ENCODE assay signal across 11 mouse cellular contexts in the genomic region with DNA sequence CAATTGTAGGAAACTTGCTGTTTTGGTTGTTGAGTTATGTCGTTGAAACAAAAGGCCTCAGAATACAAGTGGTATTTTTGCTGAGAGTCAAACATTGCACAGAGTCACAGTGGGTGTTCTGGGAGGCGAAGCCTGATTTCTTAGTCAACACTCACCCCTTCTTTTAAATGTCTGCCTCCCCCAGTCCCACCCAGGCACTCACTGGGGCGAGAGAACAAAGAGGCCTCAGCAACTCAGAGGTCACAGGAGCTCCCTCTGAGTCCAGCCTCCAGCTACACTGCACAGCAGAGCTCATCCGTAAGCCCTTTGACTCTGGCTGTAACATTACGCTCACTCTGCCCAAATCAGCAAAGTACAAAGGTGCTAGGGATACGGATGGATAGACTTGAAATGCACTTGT.
DNase-seq lines count a peak whose midpoint lies in the region; ATAC-seq and TF ChIP-seq lines count a peak whose summit lies in the region.
"Had no signal": no experiment of that assay in that cellular context is flagged by ENCODE, and none has a peak within 500 bp of the region (broad histone marks: within the 10 kb centered on the region; RNA-seq: fewer than 3 reads in every experiment).

No protein-coding gene starts in this region.

- H3K9ac ChIP-seq in forebrain, embryonic 11.5 days (ENCODE audit: low read length) = no peak overlapping the region
- H3K9ac ChIP-seq in forebrain, embryonic 13.5 days = no peak overlapping the region
- H3K9ac ChIP-seq in hindbrain, embryonic 14.5 days = no peak overlapping the region
- H3K9ac ChIP-seq in neural tube, embryonic 15.5 days (replicated peaks) = no peak overlapping the region
- H3K9ac ChIP-seq: liver, embryonic 12.5 days had no signal

- H3K36me3 ChIP-seq in forebrain, embryonic 11.5 days (ENCODE audit: control insufficient read depth, insufficient read depth, low read length) = no peaks in the 10 kb centered on the region
- H3K36me3 ChIP-seq in forebrain, embryonic 13.5 days (ENCODE audit: poor library complexity, severe bottlenecking) = no peaks in the 10 kb centered on the region
- no peaks in the 10 kb centered on the region for H3K36me3 ChIP-seq in hindbrain, embryonic 14.5 days (replicated peaks; ENCODE audit: control insufficient read depth, insufficient read depth)
- H3K36me3 ChIP-seq in neural tube, embryonic 15.5 days = no peaks in the 10 kb centered on the region
- H3K36me3 ChIP-seq: liver, embryonic 12.5 days had no signal

- H3K27ac ChIP-seq in forebrain, embryonic 11.5 days (ENCODE audit: low read depth, low read length) = no peak overlapping the region
- H3K27ac ChIP-seq in forebrain, embryonic 13.5 days = no peak overlapping the region
- H3K27ac ChIP-seq in layer of hippocampus, adult 2 months = peak overlapping the region; percentile 54
- no peak overlapping the region for H3K27ac ChIP-seq in hindbrain, embryonic 14.5 days
- H3K27ac ChIP-seq in neural tube, embryonic 15.5 days (replicated peaks) = 0 out of 2 replicates have a peak overlapping the region, but pooled peaks have one; percentile 41
- H3K27ac ChIP-seq: heart, adult 2 months; liver, embryonic 12.5 days had no signal

- WGBS in forebrain, embryonic 11.5 days = 6% methylated on average over 6 of the region's 6 CpGs
- WGBS in forebrain, embryonic 13.5 days = 12% methylated on average over 6 of the region's 6 CpGs
- WGBS in hindbrain, embryonic 14.5 days = 10% methylated on average over 6 of the region's 6 CpGs
- 17% methylated on average over 6 of the region's 6 CpGs for WGBS in neural tube, embryonic 15.5 days

- no peaks in the 10 kb centered on the region for H3K27me3 ChIP-seq in forebrain, embryonic 11.5 days (ENCODE audit: control insufficient read depth, insufficient read depth, low read length)
- no peaks in the 10 kb centered on the region for H3K27me3 ChIP-seq in forebrain, embryonic 13.5 days
- no peaks in the 10 kb centered on the region for H3K27me3 ChIP-seq in hindbrain, embryonic 14.5 days (ENCODE audit: control insufficient read depth, insufficient read depth, low read length)
- H3K27me3 ChIP-seq in neural tube, embryonic 15.5 days (replicated peaks) = no peaks in the 10 kb centered on the region
- H3K27me3 ChIP-seq: liver, embryonic 12.5 days had no signal

- H3K4me2 ChIP-seq in forebrain, embryonic 11.5 days (ENCODE audit: low read depth, low read length, severe bottlenecking) = no peak overlapping the region
- H3K4me2 ChIP-seq in forebrain, embryonic 13.5 days = no peak overlapping the region
- H3K4me2 ChIP-seq in hindbrain, embryonic 14.5 days (replicated peaks) = no peak overlapping the region
- no peak overlapping the region for H3K4me2 ChIP-seq in neural tube, embryonic 15.5 days
- H3K4me2 ChIP-seq: liver, embryonic 12.5 days had no signal

- DNase-seq in forebrain, embryonic 11.5 days (ENCODE audit: low spot score) = no peak
- no peak for DNase-seq in layer of hippocampus, adult 2 months (ENCODE audit: low spot score in 2 of 2)
- DNase-seq in layer of hippocampus, adult 9-10 months (ENCODE audit: low spot score) = no peak
- no peak for DNase-seq in hindbrain, embryonic 14.5 days (ENCODE audit: low spot score)
- no peak for DNase-seq in gastrocnemius, postnatal 10 days
- DNase-seq: adrenal gland, adult 8-10 months; heart, adult 2 months had no signal

- H3K4me1 ChIP-seq in forebrain, embryonic 11.5 days (replicated peaks; ENCODE audit: control insufficient read depth, insufficient read depth, low read length) = no peaks in the 10 kb centered on the region
- peaks cover 12% of the 10 kb centered on the region for H3K4me1 ChIP-seq in forebrain, embryonic 13.5 days
- H3K4me1 ChIP-seq in hindbrain, embryonic 14.5 days (replicated peaks; ENCODE audit: control insufficient read depth, insufficient read depth, low read length) = 0 out of 2 replicates have a peak, but pooled peaks cover 2% of the 10 kb centered on the region
- H3K4me1 ChIP-seq in neural tube, embryonic 15.5 days = 0 out of 2 replicates have a peak, but pooled peaks cover 4% of the 10 kb centered on the region

- no peaks in the 10 kb centered on the region for H3K9me3 ChIP-seq in forebrain, embryonic 11.5 days (ENCODE audit: control insufficient read depth, low read length)
- no peaks in the 10 kb centered on the region for H3K9me3 ChIP-seq in forebrain, embryonic 13.5 days (replicated peaks)
- no peaks in the 10 kb centered on the region for H3K9me3 ChIP-seq in hindbrain, embryonic 14.5 days (ENCODE audit: control insufficient read depth, low read length)
- no peaks in the 10 kb centered on the region for H3K9me3 ChIP-seq in neural tube, embryonic 15.5 days (replicated peaks)
- H3K9me3 ChIP-seq: liver, embryonic 12.5 days had no signal

- TF ChIP-seq CTCF in layer of hippocampus, adult 2 months (conservative IDR thresholded peaks at IDR 0.05) = no peak

- no peak overlapping the region for H3K4me3 ChIP-seq in forebrain, embryonic 11.5 days (ENCODE audit: low read depth, low read length)
- no peak overlapping the region for H3K4me3 ChIP-seq in forebrain, embryonic 13.5 days
- no peak overlapping the region for H3K4me3 ChIP-seq in layer of hippocampus, adult 2 months
- H3K4me3 ChIP-seq in hindbrain, embryonic 14.5 days (replicated peaks; ENCODE audit: low read length) = no peak overlapping the region
- H3K4me3 ChIP-seq in neural tube, embryonic 15.5 days (replicated peaks) = no peak overlapping the region
- H3K4me3 ChIP-seq: heart, adult 2 months; liver, embryonic 12.5 days had no signal

- ATAC-seq in forebrain, embryonic 11.5 days (replicated peaks; ENCODE audit: low FRiP score) = peak; percentile 76
- no peak for ATAC-seq in forebrain, embryonic 13.5 days
- ATAC-seq in hindbrain, embryonic 14.5 days (ENCODE audit: low FRiP score) = 0 out of 2 replicates have a peak, but pooled peaks have one; percentile 32
- ATAC-seq in neural tube, embryonic 15.5 days (ENCODE audit: low FRiP score) = peak; percentile 70
- no peak for ATAC-seq in granulocyte monocyte progenitor cell, adult 5-6 weeks (replicated peaks; ENCODE audit: poor library complexity, severe bottlenecking)
- ATAC-seq: liver, embryonic 12.5 days had no signal

Comparison
In these comparisons a context has a peak if more than half of its experiments do, and no peak if none do; other contexts are left out.
1. ATAC-seq: peak in forebrain, embryonic 11.5 days (single experiment), hindbrain, embryonic 14.5 days (single experiment) and neural tube, embryonic 15.5 days (single experiment); none in forebrain, embryonic 13.5 days (single experiment) and granulocyte monocyte progenitor cell, adult 5-6 weeks (single experiment).
2. H3K27ac ChIP-seq: peak in layer of hippocampus, adult 2 months (single experiment) and neural tube, embryonic 15.5 days (single experiment); none in forebrain, embryonic 11.5 days (single experiment), forebrain, embryonic 13.5 days (single experiment) and hindbrain, embryonic 14.5 days (single experiment).